Mouse (Mus musculus) left cerebral cortex, postnatal 25 days (tissue): ENCODE measurements around the gene Rgs9. TPM values are rescaled to one million over a fixed set of nuclear protein-coding genes. Genes with fewer than 3 reads are reported as not detected.
"Not testable (repeated sequence)": the region's sequence is repeated elsewhere in the genome, so short reads cannot be mapped to it uniquely, and the experiment has no call there.

ENCODE experiments used
- DNase-seq, 2 experiments: peaks; one replicate each; pipeline ENCODE4 v3.0.0; 2022; ENCODE audit warnings: low spot score in 2 of 2, mixed read lengths in 1 of 2
- intact Hi-C: fragments of 180-260 bp; cut with DNase I; formaldehyde crosslinking; loops from one replicate; pipeline ENCODE4 v1.15.1; 2025
- total RNA-seq, 2 experiments: library from RNA; stranded (reverse); gene quantifications; 2 replicates each; pipeline ENCODE4 v1.2.3; 2021

The Rgs9 gene
- total RNA-seq: 10 to 100 TPM; 16.0 to 86.9 TPM

- DNase-seq: peak; percentile 91 to 94
- intact Hi-C loops: loop anchor here (2.0 kb wide), 1 partner anchor 53 kb away; no protein-coding TSS in a partner anchor
These were observed at the start of gene Rgs9 for GRCm38 (mm10) chr11:109297710-109298375. Rgs9 (minus strand) TSS chr11:109298129.

- DNase-seq: peak; percentile 70 to 85
- intact Hi-C loops: no loop called here
These were observed 49.5 kb upstream of the Rgs9 start for GRCm38 (mm10) chr11:109347242-109347959.

GRCm38 (mm10) chr11:109343991-109344599, 46.2 kb upstream of the Rgs9 start:
- DNase-seq: no peak
- intact Hi-C loops: no loop called here

- no peak for DNase-seq
- intact Hi-C loops: no loop called here
These were observed 45.6 kb upstream of the Rgs9 start for GRCm38 (mm10) chr11:109343558-109343957.

- DNase-seq, intact Hi-C loops: not testable (repeated sequence)
These were observed 44.7 kb upstream of the Rgs9 start for GRCm38 (mm10) chr11:109342666-109343065.

DNA sequence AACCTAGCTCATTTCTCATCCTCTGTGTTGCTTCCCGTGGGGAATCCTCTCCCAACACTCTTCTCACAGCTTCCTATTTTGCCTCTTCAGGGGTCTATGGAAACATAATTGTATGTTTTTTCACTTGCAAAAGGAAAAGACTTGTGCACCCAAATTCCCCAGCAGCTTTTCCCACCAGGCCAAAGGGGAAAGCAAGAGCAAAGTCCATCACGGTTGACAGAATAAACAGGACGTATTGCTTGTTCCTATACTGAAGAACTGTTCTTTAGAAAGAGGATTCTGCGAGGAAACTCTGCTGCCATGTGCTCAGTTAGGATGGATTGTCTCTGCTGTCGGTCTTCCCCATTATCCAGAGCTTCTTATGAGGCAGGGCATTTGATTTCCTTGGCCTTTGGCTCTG, 42.6 kb upstream of the Rgs9 start:
- DNase-seq: no peak

GRCm38 (mm10) chr11:109339155-109339938, 41.4 kb upstream of the Rgs9 start:
- intact Hi-C loops: no loop called here
- no peak for DNase-seq

More for the DNA sequence above, 42.6 kb upstream of the Rgs9 start:
- intact Hi-C loops: no loop called here

GRCm38 (mm10) chr11:109335890-109336289, 38.0 kb upstream of the Rgs9 start:
- intact Hi-C loops: no loop called here
- DNase-seq: no peak

DNA sequence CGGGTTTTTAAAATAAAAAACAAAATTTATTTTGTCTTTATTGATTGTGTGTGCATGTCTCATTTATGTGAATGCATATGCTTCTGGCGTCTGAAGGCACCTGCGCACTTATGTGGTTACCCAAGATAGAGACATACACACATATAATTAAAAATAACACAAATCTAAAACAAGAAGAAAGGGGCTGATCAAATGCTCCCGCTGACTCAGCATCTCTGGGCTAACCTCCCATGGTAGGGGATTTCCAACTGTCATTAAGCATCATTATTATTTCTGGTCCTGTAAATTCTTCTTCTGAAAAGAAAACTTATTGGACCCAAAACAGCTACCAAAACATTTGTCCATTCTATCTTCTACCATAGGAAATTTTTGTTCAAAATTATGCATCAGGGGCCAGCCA, 36.8 kb upstream of the Rgs9 start:
- intact Hi-C loops: no loop called here
- DNase-seq: no peak

DNA sequence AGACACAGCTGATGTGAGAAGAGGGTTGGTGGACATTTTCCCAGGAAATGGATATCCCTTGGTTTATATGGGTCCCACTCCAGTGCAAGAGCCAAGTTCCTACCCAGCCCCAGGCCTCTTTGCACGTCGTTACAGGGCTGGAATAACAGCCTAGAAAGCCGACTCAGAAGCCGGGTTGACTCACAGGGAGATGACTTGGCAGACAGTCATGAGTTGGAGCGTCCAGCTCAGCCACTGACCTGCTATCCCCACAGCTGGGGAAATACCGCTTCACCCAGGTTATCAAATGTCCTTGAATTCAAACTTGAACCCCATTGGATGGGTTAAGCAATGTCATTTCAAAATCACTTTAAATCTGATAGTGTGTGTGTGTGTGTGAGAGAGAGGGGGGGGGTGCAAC, 34.8 kb upstream of the Rgs9 start:
- no peak for DNase-seq
- intact Hi-C loops: no loop called here

DNA sequence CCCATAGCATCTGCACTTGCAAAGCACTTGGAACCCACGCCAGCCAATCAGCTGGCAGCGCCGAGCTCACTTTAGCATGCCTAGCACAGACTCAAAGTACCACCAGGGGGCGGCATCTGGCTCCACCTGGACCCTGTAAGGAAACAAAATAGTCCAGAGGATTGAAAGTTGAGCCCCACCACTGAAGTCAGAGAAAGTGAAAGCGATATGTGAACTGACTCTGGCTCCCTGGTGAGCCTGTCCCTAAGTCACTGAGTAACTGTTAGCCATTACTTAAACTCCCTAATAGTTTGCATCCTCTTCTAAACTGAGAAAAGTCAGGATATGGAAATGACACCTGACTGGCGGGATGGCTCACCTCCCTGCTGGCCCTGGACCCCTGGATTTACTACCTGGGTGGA, 33.5 kb upstream of the Rgs9 start:
- intact Hi-C loops: loop anchor here (1.0 to 2.0 kb wide), 2 partner anchors 93 to 254 kb away; partner anchors contain the start of gene Amz2
- DNase-seq: peak; percentile 91 to 93

DNA sequence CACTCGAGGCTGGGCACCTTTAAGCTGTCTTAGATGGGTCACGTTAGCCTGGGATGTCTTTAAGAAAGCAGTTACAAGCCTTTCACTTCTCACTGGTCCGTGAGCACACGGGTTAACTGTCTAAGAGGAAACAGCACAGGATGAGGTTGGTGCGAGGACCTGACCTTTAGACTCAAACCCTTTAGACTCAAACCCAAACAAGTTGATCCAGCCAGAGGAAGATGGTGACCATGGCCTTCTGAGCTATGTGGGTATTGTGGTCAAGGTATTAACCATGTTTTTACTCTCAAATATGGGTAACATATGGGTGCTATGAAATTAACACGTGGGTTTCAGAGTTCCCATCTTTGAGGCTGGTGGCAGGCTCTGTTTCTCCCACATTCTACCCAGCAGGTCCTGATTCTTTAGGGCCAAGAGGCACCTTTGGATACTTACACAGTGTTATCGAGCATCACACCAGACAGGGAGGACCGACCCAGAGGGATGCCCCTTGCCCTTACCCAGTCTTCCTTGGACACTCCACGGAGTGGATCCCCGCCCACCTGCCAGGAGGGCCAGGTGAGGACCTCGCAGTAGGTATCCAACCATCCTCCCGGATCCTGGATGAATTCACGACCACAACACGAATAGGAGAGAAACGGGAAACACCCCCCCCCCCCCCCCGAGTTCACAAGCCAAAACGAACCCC, 32.9 kb upstream of the Rgs9 start:
- intact Hi-C loops: loop anchor here (1.0 to 2.0 kb wide), 2 partner anchors 94 to 254 kb away; partner anchors contain the start of gene Amz2
- DNase-seq: no peak

- intact Hi-C loops: no loop called here
- no peak for DNase-seq
These were observed 31.4 kb upstream of the Rgs9 start for GRCm38 (mm10) chr11:109329331-109329730.

- intact Hi-C loops: no loop called here
- DNase-seq: no peak
These were observed 30.0 kb upstream of the Rgs9 start for GRCm38 (mm10) chr11:109327952-109328351.

DNA sequence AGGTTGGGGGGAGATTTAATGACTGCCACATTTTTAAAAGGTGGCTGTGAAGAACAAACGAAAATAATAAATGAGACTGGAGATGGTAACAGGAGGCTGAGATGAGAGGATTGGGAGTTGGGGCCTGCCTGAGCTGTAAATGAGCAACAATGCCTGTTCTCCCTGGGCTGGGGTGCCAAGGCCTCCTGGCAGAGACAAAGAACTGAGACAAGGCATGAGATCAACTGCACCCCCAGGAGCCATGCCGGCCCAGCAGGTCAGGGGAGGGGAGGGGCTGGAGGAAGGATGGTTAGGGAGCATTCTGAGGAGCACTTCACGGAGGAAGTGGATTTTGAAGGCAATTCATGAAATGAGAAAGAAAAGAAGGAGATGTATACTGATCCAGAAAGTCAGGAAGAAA, 29.5 kb upstream of the Rgs9 start:
- DNase-seq: no peak
- intact Hi-C loops: no loop called here

DNA sequence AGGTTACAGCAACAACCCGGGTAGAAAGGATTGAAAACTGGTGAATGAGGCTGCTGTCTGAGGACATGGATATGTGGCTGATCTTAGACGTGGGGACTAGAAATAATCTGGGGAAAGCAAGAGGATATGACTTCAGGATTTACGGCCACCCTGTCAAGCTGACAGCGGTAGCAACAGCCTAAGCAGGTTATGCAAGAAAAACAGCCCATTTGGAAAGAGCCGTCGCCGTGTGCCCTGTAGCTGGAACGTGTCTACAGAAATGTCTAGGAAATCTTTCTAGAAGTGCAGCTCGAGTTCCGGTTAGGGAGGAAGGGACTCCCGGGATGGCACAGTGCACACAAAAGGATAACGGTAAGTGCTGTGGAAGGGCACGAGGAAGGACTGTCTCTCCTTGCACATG, 28.3 kb upstream of the Rgs9 start:
- intact Hi-C loops: no loop called here
- no peak for DNase-seq

GRCm38 (mm10) chr11:109320361-109320933, 22.5 kb upstream of the Rgs9 start:
- DNase-seq: peak; percentile 53 to 55
- intact Hi-C loops: no loop called here

DNA sequence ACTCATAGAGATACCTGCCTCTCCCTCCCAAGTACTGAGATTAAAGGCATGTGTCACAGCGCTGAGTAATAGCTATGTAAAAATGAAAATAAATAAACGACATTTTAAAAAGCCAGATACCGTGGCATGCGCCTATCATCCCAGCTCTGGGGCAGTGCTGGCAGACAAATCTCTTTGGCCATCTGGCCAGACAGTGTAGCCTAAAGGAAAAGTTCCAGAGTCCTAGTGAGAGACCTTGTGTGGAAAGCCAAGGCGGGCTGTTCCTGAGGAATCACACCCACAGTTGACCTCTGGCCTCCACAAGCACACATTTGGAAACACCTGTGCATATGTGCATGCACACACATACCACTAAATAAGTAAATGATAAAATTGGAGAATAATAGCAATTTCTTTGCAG, 22.0 kb upstream of the Rgs9 start:
- DNase-seq: no peak
- intact Hi-C loops: loop anchor here (5.0 to 10.0 kb wide), 3 partner anchors 107 to 545 kb away; partner anchors contain the start of gene Amz2

DNA sequence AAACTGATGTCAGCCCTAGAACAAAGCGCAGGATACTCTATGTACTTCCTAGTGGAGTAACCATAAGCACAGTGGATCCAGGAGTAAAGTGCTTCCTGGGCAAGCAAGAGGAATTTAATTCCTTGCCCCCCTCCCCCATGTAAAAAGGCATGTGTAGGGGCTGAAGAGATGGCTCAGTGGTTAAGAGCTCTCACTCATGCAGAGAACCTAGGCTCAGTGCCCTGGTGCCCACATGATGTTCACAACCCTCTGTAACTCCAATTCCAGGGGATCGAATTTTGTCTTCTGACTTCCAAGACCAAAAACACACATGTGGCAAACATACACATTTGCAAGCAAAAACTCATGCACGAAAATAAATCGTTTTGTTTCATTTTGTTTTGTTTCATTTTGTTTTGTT, 21.5 kb upstream of the Rgs9 start:
- DNase-seq: no peak
- intact Hi-C loops: loop anchor here (5.0 to 10.0 kb wide), 3 partner anchors 108 to 545 kb away; partner anchors contain the start of gene Amz2
